Mouse (Mus musculus) stomach, embryonic 15.5 days (tissue): ENCODE results near the gene Prrt4. TPM values are rescaled to one million over a fixed set of nuclear protein-coding genes. Genes with fewer than 3 reads are reported as not detected.

Experiments
- ATAC-seq: fragments of 200-750 bp; cut with Nextera tagmentation; 2 replicates; pipeline ENCODE4 v1.8.0; 2017; ENCODE audit warnings: low read depth, moderate number of reproducible peaks, moderate TSS enrichment; ENCODE audit not compliant: insufficient read depth, low FRiP score
- H3K27ac ChIP-seq: fragments of 300-500 bp; sonication (generic); 2 replicates; pipeline ENCODE4 v1.5.1; 2015; ENCODE audit warnings: mild to moderate bottlenecking, inconsistent platforms
- H3K27me3 ChIP-seq: fragments of 300-500 bp; sonication (generic); replicated peaks from 2 replicates; pipeline ENCODE4 v1.6.1; 2015; ENCODE audit warnings: inconsistent platforms
- H3K36me3 ChIP-seq: fragments of 300-500 bp; sonication (generic); 2 replicates; pipeline ENCODE4 v1.6.1; 2015; ENCODE audit warnings: inconsistent platforms
- H3K4me1 ChIP-seq: fragments of 300-500 bp; sonication (generic); 2 replicates; pipeline ENCODE4 v1.6.1; 2015; ENCODE audit warnings: inconsistent platforms
- H3K4me2 ChIP-seq: fragments of 300-500 bp; sonication (generic); 2 replicates; pipeline ENCODE4 v1.6.1; 2015; ENCODE audit warnings: mild to moderate bottlenecking, inconsistent platforms
- H3K4me3 ChIP-seq: fragments of 300-500 bp; sonication (generic); replicated peaks from 2 replicates; pipeline ENCODE4 v1.5.1; 2015; ENCODE audit warnings: inconsistent platforms
- H3K9ac ChIP-seq: fragments of 300-500 bp; sonication (generic); 2 replicates; pipeline ENCODE4 v1.6.1; 2015; ENCODE audit warnings: inconsistent platforms
- H3K9me3 ChIP-seq: fragments of 300-500 bp; sonication (generic); 2 replicates; pipeline ENCODE4 v1.6.1; 2016; ENCODE audit warnings: inconsistent platforms
- WGBS: fragments of 180-500 bp; shearing (Covaris S2); methylation state at CpG from one replicate; pipeline ENCODE4 v1.1.7; 2015; 5-methylcytosine and 5-hydroxymethylcytosine counted together
- microRNA-seq: library from miRNA; unstranded; fragments of <30 nt; microRNA quantifications from one replicate; pipeline ENCODE4, GENCODE M21; 2016
- polyA plus RNA-seq: library from polyadenylated mRNA; unstranded; fragments of >200 nt; fragmentation: Nextera tagmentation; extraction: Ambion mirVana; gene quantifications from 2 replicates; pipeline ENCODE4 v1.2.1, GENCODE M21; 2015

Gene Prrt4
- polyA plus RNA-seq, 1 experiment from 2014 or later: 0.58 TPM

DNA sequence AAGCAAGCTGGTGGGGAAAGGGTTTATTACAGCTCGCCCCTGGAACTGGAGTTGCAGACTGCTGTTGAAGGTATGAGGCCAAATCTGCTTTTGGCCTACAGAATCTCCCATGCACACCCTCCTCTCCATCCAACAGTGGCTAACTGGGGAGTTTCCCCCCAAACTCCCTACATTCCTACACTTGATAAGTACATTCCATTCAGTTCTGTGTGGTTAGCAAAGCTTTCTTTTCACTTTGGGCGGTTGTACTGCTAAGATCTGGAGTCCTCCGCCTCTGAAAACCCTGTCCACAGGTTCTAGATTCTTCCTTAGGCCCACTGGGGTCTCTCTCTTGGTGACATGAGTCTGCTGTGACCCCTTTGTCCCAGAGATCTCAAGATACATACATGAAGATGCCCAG lies 34.4 kb downstream of the Prrt4 start:
- WGBS: 86% methylated on average over 3 of the region's 3 CpGs
- H3K9ac ChIP-seq: no peak overlapping the region
- H3K27me3 ChIP-seq: no peaks in the 10 kb centered on the region
- no peak overlapping the region for H3K27ac ChIP-seq
- no peaks in the 10 kb centered on the region for H3K4me1 ChIP-seq
- H3K4me2 ChIP-seq: no peak overlapping the region
- H3K9me3 ChIP-seq: no peaks in the 10 kb centered on the region
- H3K4me3 ChIP-seq: no peak overlapping the region
- peaks cover 7% of the 10 kb centered on the region; the same call in 1 of the 2 replicates for H3K36me3 ChIP-seq
- no peak for ATAC-seq

GRCm38 (mm10) chr6:29143608-29144007 lies 35.8 kb downstream of the Prrt4 start:
- no peak overlapping the region for H3K9ac ChIP-seq
- H3K36me3 ChIP-seq: peaks cover 3% of the 10 kb centered on the region; the same call in 1 of the 2 replicates
- no peak for ATAC-seq
- H3K27ac ChIP-seq: no peak overlapping the region
- no peaks in the 10 kb centered on the region for H3K9me3 ChIP-seq
- no peaks in the 10 kb centered on the region for H3K27me3 ChIP-seq
- no peak overlapping the region for H3K4me2 ChIP-seq
- no peaks in the 10 kb centered on the region for H3K4me1 ChIP-seq
- WGBS: 46% methylated on average over 5 of the region's 5 CpGs
- H3K4me3 ChIP-seq: no peak overlapping the region

- H3K27me3 ChIP-seq: no peaks in the 10 kb centered on the region
- no peak overlapping the region for H3K4me3 ChIP-seq
- H3K36me3 ChIP-seq: peaks cover 23% of the 10 kb centered on the region
- H3K4me2 ChIP-seq: no peak overlapping the region
- H3K9me3 ChIP-seq: no peaks in the 10 kb centered on the region
- WGBS: 93% methylated on average over 9 of the region's 9 CpGs
- no peaks in the 10 kb centered on the region for H3K4me1 ChIP-seq
- no peak overlapping the region for H3K27ac ChIP-seq
- no peak for ATAC-seq
- H3K9ac ChIP-seq: no peak overlapping the region
These were observed 41.9 kb downstream of the Prrt4 start for GRCm38 (mm10) chr6:29137441-29137840.

DNA sequence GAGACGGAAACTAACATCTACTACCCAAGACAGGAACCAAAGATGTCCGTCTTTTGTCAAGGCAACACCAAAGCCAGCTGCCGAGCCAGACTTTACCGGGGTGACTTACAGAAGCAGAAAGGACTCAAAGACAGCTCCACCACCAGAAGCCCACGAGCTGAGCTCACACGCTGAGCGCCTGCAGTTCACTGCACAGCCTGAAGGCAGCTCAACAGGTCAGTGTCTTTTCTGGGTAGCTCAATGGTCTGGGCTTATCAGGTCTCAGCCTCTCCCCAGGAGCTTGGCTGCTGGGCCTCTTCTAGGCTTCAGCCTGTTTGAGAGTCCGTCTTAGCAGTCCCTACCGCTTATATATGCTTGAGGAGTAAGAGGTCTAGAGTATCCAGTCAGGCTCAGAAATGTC lies 46.3 kb downstream of the Prrt4 start:
- ATAC-seq: no peak
- Histone ChIP-seq H3K4me1 (no peaks in the 10 kb centered on the region), H3K36me3 (peaks cover 39% of the 10 kb centered on the region), H3K4me2 (no peak overlapping the region), H3K4me3 (no peak overlapping the region), H3K27ac (no peak overlapping the region), H3K27me3 (no peaks in the 10 kb centered on the region), H3K9ac (no peak overlapping the region), H3K9me3 (no peaks in the 10 kb centered on the region)
- 91% methylated on average over 9 of the region's 9 CpGs for WGBS

- Histone ChIP-seq H3K4me1 (no peaks in the 10 kb centered on the region), H3K27me3 (no peaks in the 10 kb centered on the region), H3K9ac (no peak overlapping the region), H3K27ac (no peak overlapping the region), H3K4me3 (no peak overlapping the region), H3K4me2 (no peak overlapping the region), H3K36me3 (peaks cover 20% of the 10 kb centered on the region; the same call in 1 of the 2 replicates), H3K9me3 (no peaks in the 10 kb centered on the region)
- no peak for ATAC-seq
- WGBS: 84% methylated on average over 7 of the region's 7 CpGs
These were observed 52.4 kb downstream of the Prrt4 start for GRCm38 (mm10) chr6:29126878-29127426.

GRCm38 (mm10) chr6:29119990-29120389 lies 59.4 kb downstream of the Prrt4 start:
- H3K27ac ChIP-seq: no peak overlapping the region
- H3K9ac ChIP-seq: no peak overlapping the region
- no peak for ATAC-seq
- H3K4me3 ChIP-seq: no peak overlapping the region
- H3K36me3 ChIP-seq: no peaks in the 10 kb centered on the region
- H3K4me1 ChIP-seq: no peaks in the 10 kb centered on the region
- H3K27me3 ChIP-seq: no peaks in the 10 kb centered on the region
- H3K4me2 ChIP-seq: no peak overlapping the region
- H3K9me3 ChIP-seq: no peaks in the 10 kb centered on the region
- WGBS: 84% methylated on average over 13 of the region's 13 CpGs

Small RNA genes within 50 kb of the gene (microRNA-seq; reads per million reads assigned to microRNA genes)
- not detected for gene Gm24303

Other genes with a start within 250 kb of the Prrt4 start
- not detected in 2 replicates for gene Lep, start 119.4 kb downstream of the Prrt4 start, polyA plus RNA-seq
- 27.6 and 28.1 TPM in 2 replicates for gene Rbm28, start 14.6 kb downstream of the Prrt4 start, polyA plus RNA-seq
- 45.8 and 46.0 TPM in 2 replicates for gene Impdh1, start 36.8 kb upstream of the Prrt4 start, polyA plus RNA-seq
- 34.6 and 37.4 TPM in 2 replicates for gene Hilpda, start 92.9 kb upstream of the Prrt4 start, polyA plus RNA-seq
- gene Fam71f2, start 100.0 kb upstream of the Prrt4 start, polyA plus RNA-seq: 0.27 and 0.44 TPM in 2 replicates
- 0.09 and 0.13 TPM in 2 replicates for gene Fam71f1, start 139.6 kb upstream of the Prrt4 start, polyA plus RNA-seq
- 327 and 341 TPM in 2 replicates for gene Calu, start 168.5 kb upstream of the Prrt4 start, polyA plus RNA-seq
- gene Opn1sw, start 208.9 kb upstream of the Prrt4 start, polyA plus RNA-seq: 0.30 and 0.43 TPM in 2 replicates
- gene Ccdc136, start 216.7 kb upstream of the Prrt4 start, polyA plus RNA-seq: 12.2 and 12.4 TPM in 2 replicates